Mouse (Mus musculus) mature B cell (primary cell): ENCODE results near the gene Rplp2.

Experiments
- in situ Hi-C: fragments of 300-500 bp; cut with MboI; formaldehyde crosslinking; loops from 2 replicates; pipeline ENCODE4 v1.14.3; 2019

Rplp2 gene

DNA sequence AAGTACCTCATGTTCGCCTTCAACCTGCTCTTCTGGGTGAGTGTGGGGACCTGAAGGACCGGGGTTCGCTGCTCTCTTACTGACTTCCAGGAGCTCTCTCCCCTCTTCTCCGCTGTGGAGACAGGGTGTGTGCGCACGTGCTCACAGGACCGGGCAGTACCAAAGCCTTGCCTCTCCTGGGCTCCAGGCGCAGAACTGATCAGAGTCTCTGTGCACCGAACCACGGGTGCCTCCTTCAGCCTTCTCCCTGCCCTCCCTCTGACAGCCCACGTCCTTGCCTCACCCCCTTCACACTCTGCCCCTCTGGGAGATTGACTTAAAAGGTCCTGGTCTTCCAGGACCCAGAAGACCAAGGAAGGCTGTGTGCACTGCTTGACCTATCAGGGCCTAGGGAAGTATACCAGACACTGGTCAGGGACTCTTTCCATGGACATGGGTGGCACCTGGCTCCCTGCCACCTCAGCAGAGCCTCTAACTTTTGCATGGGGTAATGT is 35.4 kb downstream of the Rplp2 start:
- in situ Hi-C loops, result no loop called here

DNA sequence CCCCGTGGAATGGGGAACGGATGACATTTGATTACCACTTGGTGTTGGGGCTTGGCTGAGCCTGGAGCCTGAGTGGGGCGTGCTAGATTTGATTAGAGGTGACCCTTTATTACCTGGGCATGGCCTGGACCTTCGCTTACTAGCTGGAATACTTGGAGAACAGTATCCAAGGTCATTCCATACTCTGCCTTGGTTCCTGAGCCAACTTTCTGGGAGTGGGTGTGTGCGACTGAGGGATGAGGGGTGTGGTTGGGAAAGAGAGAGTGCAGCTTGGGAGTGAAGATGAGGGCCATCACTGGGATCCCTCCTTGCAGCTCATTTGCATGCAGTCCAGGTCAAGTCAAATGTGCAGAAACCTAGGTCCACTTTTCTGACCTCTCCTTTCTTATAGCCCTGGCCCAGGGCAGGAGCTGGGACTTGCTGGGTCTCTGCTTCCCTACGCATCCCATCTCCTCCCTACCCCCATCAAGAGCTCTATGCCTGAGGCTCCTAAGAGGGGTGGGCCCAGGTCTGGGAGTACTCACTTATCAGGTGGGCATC is 36.0 kb downstream of the Rplp2 start:
- in situ Hi-C loops, result no loop called here

DNA sequence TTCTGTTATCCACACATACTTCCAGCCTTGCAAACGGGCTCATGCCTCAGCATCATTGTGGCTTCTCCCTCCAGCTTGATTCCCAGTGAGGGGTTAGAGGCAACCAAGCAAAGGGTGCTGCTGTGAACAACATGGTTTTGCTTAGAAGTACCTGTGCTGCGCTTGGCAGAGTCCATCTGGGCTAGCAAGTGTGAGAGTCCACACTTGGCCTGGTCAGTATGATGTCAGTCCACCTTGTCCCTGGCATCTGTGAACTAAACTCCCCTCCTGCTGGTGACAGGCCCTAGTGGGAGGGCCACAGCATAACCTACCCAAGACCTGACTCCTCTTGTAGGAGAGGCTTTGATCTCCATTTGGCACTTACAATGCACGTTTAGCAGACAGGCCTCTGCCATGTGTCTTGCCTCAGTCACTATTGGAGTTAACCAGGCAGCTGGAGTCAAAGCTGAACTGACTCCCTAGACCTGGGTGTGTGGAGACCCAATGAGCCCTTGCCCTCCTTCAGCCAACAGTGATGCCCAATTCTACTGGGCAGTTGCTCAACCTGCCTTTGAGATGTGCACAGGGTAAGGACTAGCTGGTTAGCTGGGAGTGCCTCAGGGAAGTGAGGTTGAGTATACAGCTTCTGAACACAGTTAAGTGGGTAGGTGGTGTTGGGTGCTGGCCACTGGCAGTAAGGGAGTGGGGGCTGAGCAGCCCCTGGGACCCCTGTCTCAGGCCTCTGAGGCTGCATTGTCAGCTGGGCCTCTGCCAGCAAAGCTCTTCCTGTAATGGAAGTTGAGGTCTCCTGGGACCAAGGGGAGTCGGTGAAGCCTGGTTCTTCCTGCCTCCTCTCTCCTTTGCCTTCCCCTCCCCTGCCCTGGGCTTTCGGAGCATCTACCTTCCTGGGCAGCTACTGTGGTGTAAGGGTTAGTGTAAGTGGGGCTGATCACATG is 37.3 kb downstream of the Rplp2 start:
- in situ Hi-C loops, result no loop called here

DNA sequence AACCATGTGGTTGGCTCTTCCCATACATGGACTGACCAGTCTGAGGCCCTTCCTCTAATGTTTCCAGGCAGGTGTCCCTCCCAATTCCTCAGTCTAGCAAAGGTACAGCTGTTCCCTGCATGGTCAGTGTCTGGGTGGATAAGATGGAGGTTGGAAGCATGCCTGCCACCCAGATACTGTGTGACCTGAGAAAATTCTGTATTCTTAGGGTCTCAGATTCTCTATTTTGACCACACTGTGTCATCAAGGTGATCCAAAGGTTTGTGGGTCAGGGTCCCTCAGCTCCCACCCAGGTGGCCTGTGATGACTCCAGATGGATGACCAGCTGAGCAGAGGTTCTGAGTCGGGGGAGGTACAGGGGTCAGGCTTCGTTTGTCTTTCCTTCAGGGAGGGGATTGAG is 38.0 kb downstream of the Rplp2 start:
- in situ Hi-C loops, result no loop called here

DNA sequence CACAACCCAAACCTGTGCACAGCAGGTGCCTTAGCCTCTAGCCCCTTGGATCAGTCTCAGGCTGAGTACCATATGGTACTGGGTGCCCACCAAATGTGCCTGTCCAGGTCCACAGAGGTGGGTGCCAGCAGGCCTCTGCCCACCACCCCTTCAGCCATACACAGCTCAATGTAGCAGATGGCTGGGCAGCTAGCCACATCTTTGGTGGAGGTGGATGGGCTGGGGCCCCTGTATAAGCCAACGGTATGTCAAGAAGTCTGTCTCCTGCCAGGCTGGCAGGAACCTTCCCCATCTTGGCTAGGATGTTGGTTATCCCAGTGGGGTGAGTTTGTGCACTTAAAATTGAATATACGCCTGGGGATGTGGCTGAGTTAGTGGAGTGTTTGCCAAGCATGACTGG is 38.4 kb downstream of the Rplp2 start:
- in situ Hi-C loops, result no loop called here

DNA sequence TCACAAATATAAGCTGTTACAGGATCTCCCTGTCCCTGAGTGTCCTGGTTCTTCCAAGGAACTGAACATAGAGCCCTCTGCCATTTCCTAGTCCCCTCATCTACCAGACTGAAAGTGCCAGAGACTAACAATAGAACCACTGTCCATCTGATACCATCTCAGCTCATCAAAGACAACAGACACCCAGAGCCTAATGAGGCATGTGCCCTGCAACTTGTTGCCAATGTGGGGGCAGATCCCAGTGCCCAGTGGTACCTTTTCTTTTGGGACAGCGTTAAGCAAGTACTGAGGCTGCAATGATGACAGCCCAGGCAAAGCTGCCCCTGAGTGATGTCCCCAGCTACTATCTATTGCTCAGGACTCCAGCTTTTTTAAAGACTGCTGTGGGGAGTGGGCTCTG is 39.1 kb downstream of the Rplp2 start:
- in situ Hi-C loops, result no loop called here

DNA sequence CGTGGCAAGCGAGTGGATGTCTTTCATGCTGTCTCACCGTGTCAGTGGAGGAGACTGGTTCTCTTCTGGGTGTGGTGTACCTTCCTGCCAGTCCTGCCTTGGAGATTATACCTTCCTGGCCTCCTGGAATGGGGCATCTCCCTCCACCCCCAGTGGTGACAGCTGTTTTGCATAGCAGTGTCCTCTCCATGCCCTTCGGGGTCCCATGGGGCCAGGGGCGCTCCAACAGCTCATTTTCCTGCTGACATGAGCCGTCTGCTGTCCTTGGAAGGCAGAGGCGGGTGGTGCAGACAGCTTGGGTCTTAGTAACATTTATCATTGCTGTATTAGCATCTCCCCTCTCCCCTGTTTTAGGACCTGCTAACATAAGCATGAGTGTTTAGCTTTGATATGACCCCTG is 40.0 kb downstream of the Rplp2 start:
- in situ Hi-C loops, result no loop called here

DNA sequence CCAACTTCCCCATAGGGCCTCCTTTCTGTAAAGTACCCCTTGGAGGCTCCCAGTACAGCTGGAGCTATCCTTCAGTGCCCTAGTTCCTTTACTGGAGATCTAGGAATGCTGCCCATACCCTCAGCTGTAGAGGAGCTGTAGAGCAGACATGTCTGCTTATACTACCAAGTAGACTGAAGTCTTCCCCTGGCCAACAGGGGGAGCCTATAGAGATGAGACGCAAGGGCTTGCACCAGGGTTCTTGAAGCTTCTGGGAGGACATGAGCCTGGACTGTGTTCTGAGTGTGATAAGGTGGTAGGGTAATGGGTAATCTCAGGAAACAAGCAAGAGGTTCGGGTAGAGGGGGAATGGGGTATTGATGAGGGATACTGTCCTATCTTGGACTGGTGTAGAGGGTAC is 44.0 kb downstream of the Rplp2 start:
- in situ Hi-C loops, result no loop called here

DNA sequence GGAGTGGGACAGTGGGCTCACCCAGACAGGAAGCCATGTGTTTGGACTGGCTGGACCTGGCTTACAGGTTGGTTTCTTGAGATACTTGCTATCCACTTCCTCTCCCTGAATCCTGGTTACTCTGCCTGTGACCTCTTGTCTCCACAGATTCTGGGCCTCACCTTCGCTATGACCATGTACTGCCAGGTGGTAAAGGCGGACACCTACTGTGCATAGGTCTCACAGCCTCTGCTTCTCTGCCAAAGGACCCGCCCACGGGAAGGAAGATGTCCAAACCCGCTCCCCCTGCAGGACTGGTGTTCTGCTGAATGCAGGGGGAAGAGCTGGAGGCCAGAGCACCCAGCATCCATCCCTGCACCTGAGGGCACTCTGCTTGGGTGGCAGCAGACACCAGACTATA is 45.6 kb downstream of the Rplp2 start:
- in situ Hi-C loops, result no loop called here

DNA sequence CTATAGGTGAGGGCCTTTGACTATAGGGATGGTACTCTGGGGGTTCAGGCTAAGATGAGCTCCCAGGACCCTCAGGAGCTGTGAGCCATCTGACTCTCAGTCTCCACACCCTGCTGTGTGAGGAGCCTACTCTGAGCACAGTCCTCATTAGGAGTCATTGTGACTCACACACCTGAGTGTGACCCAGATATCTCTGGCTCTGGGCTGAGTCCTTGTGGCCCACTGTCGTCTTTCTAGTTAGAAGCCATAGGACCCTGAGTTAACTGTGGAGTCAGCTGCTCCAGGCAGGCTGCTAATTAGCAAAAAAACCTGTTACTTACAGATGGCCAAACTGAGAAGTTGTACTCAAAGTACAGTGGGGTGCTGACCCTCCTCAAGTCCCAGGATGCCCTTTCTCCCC is 46.6 kb downstream of the Rplp2 start:
- in situ Hi-C loops, result no loop called here

DNA sequence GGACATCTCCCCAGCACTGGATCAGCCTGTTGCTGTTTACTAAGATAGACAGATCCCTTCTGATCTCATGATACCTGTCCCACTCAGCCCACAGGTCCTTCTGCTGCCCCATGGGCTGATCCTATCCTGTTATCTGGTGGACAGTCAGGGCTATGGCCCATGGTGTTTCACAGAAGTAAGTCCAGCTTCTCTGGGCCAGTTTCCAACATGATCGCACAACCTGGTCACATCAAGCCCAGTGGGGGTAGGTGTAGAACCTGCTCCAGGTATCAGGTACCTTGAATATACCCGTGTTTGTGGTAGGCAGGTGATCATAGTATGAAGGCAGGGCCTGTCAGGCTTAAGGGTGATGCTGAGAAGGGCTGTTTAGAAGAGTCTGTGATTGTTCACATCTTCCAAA is 48.2 kb downstream of the Rplp2 start:
- in situ Hi-C loops, result no loop called here

DNA sequence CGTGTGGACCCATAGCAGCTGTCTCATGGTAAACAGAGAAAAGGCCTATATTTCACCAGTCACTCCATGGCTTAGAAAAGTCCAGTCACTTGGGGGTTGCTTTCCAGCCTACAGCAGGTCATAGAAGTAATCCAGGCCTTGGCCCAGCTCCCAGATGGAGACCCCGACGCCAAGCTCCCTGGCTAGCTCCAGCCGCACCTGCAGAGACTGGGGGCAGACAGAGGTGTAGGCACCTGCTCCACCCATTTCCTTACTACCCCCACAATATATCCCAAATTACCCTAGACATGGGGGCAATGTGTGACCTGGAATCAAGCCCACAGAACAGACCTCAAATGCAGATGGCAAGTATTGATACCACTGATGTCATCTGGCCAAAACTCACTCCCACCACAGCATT is 48.8 kb downstream of the Rplp2 start:
- in situ Hi-C loops, result no loop called here

DNA sequence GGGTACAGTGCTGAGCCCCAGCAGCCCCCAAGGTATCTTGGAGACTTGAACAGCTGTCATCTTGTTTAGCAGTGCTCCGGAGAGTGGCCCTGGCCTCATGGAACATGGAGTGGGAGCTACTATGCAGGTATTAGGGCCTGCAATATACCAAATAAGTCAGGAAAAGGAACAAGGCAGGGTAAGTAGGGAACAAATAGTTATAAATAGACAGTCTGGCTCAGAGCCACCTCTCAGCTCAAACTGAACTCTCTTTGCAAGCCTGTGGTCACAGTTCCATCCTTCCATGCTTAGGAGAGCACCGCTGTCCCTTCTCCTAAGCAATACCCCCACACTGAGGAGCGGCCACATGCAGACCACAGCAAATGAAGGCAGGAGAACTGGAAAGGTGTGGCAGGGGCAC is 50.4 kb downstream of the Rplp2 start:
- in situ Hi-C loops, result no loop called here
